Mouse (Mus musculus): ENCODE measurements around the gene Emc10.

- TF ChIP-seq CTCF (IDR thresholded peaks at IDR 0.05; ENCODE audit: borderline replicate concordance, control insufficient read depth, extremely low read depth, insufficient read depth, low read length, poor library complexity) (no peak), POLR2A (IDR thresholded peaks at IDR 0.05; ENCODE audit: control insufficient read depth, extremely low read depth, insufficient read depth, low read length, poor library complexity) (no peak)
Measured at GRCm38 (mm10) chr7:44494681-44495080, 1.6 kb downstream of the Emc10 start.
